Mouse (Mus musculus) heart, postnatal 0 days (tissue): ENCODE results near the gene Eef1akmt1.

ENCODE experiments used
- CTCF ChIP-seq: IDR thresholded peaks from 2 replicates; pipeline ENCODE4 v1.5.1; 2016; ENCODE audit warnings: antibody characterized with exemption, control low read depth, low read depth
- EP300 ChIP-seq: IDR thresholded peaks from 2 replicates; pipeline ENCODE4 v1.6.1; 2016; ENCODE audit warnings: antibody characterized with exemption, low read depth

- TF ChIP-seq CTCF = no peak
- no peak for TF ChIP-seq EP300
Measured at GRCm38 (mm10) chr14:57523762-57524161, 47.6 kb downstream of the Eef1akmt1 start.
